Mouse (Mus musculus): ENCODE results near the gene Hdac7.

DNA sequence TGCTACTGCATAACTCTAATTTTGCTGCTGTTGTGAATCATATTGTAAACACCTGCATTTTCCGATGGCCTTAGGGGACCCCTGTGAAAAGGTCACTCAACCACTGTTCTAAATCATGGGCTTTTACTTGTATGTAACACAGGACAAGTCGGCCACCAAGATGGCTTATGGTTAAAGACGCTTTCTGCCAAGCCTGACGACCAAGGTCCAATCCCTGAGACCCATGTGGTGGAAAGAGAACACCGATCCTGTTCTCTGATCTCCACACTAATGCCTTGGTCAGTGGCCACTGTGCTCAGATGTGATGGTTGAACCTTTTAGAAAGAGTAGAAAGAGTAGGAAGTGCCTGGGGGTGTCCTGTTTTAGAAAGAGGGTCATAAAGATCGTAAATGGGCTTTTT lies 67.4 kb downstream of the Hdac7 start:
- TF ChIP-seq CTCF (IDR thresholded peaks at IDR 0.05; ENCODE audit: borderline replicate concordance, control insufficient read depth, extremely low read depth, insufficient read depth, low read length, poor library complexity): no peak
- no peak for TF ChIP-seq POLR2A (IDR thresholded peaks at IDR 0.05; ENCODE audit: control insufficient read depth, extremely low read depth, insufficient read depth, low read length, poor library complexity)
